Mouse (Mus musculus): Measurements from ENCODE around the gene Gm813.
A peak's percentile ranks its signal among the peaks of the same experiment; 100 is the strongest.
"Not testable (repeated sequence)": the region's sequence is repeated elsewhere in the genome, so short reads cannot be mapped to it uniquely, and the experiment has no call there.

Gene Gm813

DNA sequence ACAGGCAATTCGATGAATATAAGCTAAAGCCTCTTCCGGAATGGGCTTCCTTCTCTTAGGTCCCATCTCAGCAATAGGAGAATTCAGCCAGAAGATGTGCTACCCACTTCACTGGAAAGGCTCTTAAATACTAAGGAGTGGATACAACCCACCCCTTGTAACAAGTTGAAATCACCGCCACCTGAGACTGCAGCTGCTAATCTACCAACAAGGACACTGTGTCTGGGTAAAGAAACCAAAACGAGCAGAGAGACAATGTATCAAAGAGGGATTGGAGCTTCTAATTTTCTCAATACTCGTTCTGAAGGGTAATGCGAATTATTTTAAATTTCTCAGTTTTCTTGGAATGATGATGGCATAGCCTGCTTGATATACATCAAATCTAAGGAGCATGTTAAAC, at the start of gene Gm813:
TSS of gene Gm813 (minus strand) at position 101 of the 400 bp plus-strand sequence.
- DNase-seq: no peak

DNA sequence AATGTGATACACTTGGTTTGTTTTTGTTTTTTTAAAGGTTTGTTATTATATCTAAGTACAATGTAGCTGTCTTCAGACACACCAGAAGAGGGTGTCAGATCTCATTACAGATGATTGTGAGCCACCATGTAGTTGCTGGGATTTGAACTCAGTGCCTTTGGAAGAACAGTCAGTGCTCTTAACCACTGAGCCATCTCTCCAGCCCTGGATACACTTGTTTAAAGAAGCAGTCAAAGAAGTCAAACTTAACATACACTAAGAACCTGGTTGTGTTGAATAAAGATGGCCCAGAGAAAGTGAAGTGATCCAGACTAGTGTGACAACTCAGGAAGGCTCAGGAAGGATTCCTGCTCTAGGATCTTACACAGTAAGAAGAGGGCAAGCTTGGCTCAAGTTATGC, 48.4 kb upstream of the Gm813 start:
- DNase-seq: not testable (repeated sequence)

DNA sequence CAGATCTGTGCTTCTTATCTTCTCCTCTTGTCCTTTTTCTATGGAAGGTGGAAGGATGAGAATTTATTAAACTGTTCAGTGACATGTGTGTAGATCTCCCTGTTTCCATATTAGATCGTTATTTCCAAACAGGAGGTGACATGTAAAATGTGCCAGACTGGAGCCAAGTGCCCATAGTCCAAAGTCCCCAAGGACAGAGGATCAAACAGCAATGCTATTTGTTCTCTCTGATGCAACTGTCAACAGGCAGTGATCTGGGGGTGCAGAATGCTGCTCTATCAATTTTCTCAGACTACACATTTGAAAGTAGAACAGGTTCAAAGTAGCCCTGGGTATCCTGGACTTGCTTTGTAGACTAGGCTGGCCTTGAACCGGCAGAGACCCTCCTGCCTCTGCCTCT, 47.0 kb upstream of the Gm813 start:
- DNase-seq: no peak

DNA sequence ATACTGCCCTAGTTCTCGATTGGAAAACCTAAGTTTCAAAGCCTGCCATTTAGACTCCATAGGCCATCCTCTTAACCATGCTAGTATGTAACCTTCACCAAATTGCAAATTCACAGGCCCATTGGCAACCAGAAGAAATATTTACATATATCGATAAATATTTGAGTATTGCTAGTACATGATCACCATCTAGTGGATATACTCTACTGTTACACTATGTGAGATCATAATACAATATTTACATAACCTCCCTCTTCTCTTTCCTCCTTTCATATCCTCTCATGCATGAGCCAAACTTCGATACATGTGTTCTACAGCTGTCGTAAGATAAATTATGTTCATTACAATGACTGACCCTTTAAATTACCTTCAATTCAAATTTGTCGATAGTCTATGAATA, 46.2 kb upstream of the Gm813 start:
- DNase-seq: no peak

DNA sequence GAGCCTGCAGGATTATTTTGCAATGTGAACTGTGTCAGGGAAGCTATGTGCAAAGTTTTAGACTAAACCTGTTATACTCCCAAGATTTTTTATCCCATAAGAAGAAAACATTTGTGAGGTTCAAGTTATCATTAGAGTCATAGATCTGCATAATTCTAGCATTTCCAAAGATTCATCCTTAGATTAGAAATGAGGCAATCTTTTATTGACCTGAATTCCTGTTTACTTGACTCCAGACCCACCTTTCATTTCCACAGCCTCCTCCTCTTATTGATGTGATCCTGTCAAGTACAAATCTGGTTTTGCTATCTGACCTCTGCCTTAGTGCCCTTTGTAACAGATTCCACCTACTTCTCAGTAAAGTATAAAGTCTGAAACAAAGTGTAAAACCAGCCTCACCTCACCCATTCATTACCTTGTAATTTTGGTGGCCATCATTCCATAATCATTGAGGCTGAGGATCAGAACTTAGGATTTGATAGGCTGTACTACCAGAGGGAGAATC, 45.6 kb upstream of the Gm813 start:
- DNase-seq: no peak

DNA sequence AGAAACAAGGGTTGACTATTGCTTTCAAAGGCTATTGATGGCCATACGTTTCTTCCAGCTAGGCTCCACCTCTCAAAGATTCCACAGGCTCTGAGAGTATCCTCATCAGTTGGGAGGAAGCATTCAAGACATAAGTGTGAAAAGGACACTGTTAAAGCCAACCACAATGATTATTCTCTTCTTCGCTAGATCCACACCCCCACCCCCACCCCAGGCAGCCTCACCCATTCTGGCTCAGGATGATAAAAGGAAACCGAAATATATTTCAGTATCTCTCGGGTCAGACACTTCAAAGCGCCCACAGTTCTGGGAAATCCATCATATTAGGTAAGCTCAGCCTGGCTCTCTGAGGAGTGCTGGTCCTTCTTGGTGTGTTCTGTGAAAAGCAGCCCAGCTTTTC, 45.0 kb upstream of the Gm813 start:
- DNase-seq: no peak

DNA sequence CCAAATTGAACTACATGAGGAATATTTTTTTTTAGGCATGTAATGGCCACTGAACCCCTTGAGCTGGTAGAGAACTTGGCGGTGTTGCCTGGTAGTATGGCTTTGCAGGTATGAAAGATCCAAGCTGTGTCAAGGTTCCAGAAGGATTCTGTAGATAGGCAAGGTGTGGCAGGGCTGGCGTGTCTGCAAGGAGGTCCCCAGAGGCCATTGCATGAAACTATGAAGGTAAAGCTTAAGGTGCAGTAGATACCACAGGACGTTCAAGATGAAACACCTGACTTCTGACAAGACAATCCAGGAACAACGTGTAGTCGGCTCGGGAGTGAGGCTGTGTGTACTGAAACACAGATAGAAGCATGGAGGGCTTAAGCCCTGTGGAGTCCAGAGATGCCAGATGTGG, 41.9 kb upstream of the Gm813 start:
- no peak for DNase-seq

DNA sequence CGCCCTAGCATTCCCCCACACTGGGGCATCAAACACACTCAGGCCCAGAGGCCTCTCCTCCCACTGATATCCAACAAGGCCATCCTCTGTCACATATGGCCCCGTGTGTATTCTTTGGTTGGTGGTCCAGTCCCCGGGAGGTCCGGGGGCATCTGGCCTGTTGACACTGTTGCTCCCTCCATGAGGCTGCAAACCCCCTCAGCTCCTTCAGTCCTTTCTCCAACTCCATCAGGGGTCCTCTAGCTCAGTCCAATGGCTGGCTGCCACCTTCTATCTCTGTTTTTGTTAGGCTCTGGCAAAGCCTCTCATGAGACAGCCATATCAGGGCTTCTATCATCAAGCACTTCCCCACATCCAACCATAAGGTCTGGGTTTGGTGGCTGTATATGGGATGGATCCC, 39.7 kb upstream of the Gm813 start:
- no peak for DNase-seq

DNA sequence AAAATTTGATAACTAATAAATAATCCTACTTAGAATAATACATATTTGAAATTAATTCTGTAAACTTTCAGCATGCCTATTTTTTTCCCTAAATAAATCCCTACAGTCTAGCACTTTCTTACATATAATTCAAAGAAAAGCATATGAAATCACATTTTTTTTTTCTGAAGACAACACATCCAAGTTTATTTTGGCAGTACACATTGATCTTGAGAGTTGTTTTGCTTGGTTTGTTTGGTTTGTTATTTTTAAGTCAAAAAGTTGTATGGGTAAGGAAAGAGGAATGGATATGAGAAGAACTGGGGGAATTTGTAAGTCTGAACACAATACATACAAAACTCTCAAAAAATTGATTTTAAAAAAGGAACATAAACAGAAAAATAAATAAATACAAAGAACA, 39.0 kb upstream of the Gm813 start:
- no peak for DNase-seq

DNA sequence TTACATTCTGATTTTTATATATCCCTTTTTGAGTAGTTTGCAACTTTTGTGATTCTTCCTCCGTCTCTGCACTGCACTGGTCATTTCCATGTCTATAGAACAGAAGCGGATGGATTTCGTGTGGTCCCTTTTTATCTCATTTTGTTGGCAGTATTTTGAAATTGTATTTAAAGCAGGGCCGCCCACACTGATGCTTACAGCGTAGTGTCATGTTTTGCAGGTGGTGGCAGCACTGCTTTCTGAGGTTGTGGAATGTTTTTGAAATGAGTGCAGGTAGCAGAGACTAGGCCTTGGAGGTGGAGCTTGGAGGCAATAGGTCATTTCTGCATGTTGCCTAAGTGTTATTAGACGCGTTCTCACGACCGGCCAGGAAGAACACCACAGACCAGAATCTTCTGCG, 33.2 kb upstream of the Gm813 start:
- DNase-seq: no peak

DNA sequence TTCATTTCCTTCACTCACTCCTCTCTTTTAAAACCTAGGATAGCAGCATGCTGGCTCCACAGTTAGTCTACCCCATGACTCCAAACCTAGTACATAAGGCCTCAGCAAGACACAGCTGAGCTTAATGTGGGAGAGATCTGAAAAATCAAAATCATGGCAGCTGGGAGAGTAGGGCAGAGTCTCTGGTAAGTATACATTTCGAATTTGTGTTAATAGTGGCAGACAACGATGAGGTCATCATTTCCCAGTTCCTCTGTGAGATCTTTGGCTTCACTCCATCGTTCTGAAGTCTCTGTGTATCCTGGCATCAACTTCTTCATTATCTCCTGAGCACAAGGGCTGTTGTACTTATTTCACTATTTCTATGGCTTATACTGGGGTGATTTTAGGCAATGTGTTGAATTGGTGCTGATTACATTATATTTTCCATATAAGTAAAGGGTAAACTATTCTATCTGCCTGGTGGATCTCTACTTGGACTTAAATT, 22.0 kb upstream of the Gm813 start, which contains the start of gene E330017A01Rik:
TSS of gene E330017A01Rik (minus strand) at position 51 of the 487 bp plus-strand sequence.
- no peak for DNase-seq

DNA sequence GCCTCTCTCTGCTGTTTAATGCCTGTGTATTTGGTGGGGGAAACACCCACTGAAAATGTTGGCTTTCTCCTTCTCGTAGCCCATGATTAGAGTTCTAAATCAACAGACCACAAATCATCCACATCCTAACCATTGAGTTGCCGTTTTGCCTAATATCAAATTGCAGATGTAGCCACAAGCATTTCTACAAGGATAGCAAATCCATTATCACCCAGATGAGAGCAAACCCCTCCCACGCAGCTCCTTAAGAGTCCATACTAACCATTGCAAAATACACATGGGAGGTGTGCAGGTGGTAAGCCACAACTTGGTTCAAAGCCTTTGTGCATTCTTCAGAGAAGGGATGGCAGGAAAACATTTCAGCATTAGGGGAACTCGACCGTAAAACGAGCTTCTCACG, 21.2 kb upstream of the Gm813 start:
- no peak for DNase-seq

DNA sequence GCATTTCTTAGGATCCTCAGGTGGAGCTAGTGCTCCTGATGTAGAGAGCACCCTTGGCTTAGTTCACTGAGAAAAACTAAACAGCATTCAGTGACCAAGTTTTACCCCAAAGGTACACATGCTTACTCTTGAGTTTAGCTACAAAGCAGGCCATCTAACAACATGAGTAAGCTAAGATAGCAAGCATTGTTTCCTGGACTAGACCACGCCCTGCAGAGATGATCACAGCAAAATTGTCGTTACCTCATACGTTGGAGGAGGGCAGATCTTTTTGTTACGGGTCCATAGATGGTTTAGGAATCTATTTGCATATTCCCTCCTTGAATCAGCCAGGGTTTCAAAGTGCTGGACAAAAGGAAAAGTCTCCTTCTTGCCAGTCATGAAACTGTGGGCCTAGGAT, 20.7 kb upstream of the Gm813 start:
- DNase-seq: no peak

DNA sequence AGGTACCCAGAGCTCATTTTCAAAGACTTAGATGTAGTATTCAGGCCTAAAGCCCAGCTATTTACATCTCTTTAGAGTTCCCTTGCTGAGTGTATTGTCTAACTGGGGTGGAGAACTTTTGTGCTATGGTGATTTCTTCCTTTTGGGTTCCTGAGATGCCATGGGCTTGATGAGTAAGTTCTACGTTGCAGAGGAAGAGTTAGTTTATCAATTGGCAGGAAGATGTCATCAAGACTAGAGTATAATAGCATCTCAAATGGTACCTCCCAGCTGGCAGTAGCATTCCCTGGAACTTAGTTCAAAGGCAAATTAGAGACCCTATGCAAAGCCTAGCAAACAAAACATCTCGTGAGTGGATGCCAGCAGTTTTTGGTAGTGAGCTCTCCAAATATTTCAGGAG, 19.1 kb upstream of the Gm813 start:
- DNase-seq: no peak

DNA sequence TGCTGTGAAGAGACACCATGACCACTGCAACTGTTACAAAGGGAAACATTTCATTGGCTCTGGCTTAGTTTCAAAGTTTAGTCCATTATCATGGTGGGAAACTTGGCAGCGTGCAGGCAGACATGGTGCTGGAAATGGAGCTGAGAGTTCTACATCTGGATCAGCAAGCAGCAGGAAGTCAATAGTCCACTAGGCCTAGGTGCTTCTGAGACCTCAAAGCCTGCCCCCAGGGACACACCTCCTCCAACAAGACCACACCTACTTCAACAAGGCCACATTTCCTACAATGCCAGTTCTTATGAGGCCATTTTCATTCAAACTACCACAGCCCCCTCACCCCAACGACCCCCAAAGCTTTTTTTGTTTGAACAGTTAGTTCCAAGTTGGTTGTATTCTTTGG, 13.0 kb upstream of the Gm813 start:
- no peak for DNase-seq

DNA sequence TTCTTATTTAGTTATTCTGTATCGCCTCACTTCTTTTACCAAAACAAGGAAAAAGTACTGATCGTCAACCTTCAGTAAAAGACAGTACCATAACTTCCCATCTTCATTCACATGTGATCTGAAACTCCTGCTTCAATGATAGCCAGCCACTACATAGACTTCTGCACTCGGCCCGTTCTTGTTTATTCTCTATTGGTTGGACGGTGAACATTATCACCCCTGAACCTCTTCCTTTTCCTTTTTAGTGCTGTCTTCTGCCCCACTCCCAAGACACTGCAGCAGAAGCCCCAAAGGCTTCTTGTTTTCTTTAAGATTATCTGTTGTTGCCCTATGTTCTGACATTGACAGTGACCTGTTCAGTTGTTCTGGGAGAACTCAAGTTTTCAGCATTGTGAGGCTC, 12.2 kb upstream of the Gm813 start:
- no peak for DNase-seq

DNA sequence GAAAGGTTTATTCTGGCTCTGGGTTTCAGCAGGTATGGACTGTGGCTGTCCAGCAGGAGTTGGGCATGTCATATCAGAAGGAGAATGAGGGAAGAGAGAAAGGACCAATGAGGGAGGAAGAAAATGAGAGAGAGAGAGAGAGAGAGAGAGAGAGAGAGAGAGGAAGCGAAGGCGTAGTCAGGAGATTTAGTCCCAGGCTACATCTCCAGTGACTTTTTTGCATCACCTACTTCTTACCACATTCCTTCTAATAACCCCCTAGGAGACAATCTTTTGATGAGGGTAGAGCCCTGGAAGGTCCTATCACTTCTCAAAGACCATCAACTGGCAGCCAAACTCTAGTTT, 11.5 kb upstream of the Gm813 start:
- no peak for DNase-seq

DNA sequence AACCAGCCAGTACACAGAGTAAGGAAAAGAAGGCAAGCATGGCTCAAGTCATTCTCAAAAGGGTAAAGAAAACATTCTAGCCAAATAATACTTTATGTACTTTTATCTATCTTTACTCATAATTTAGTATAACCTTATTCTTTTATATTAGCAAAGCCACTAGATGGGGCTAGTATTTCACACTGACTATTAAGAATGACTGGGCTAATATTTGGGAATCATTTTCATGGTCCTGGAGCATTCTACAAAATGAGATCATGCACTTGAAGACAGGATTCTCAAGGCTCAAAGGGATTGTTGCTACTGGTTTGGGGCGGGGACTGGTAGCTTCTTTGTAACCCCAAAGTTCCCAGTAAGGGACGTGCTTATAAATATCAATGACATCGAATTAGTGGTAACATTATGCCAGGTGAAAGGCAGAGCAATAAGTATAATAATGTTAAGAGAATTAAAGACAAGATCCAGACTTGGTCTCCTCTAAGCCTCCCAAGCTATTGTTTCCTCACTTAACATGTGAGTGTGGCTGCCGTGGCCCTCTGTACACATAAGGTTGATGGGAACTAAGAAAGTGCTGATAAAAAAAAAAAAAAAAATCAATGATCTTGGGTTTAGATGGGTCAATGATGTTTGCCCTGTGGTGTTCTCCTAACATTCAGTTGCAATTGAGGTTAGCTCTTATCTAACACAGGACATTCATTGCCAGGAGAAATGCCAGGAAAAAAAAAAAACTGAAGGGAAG, 11.0 kb upstream of the Gm813 start:
- no peak for DNase-seq

DNA sequence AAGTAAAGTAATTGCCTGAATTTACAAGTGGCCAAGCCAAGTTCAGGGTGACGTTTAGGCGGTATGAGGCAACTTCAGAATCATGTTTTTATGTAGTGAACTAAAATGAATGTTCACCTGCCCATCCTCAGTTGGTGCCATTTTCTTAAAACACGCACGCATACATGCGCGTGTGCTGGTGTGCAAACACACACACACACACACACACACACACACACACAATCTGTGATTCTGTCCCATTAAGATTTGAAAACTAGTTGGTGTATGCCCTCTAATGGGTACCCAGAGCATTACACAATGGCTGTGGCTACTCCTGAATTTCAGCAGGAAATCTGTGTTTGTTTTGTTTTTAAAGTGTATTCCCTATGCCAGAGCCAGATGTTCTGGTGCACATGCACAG, 7.2 kb upstream of the Gm813 start:
- DNase-seq: peak; percentile 17

DNA sequence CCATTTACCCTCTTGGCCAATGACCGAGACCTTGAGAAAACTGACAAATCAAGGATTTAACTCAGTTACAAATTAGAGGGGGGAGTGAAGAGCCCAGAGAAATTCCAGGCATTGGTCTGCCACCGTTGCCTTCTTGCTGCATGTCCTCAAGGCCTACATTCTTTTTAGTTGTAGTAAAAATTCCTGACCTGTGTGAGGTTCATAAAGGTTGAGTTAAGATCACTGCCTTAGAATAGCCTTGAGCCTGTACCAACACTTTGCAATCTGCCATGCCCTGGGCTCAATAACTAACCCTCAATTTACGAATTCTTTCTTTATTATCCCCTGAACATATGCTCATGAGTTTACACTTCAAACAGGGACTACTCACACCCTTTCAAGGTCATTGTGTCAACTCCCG, 6.3 kb upstream of the Gm813 start:
- no peak for DNase-seq

DNA sequence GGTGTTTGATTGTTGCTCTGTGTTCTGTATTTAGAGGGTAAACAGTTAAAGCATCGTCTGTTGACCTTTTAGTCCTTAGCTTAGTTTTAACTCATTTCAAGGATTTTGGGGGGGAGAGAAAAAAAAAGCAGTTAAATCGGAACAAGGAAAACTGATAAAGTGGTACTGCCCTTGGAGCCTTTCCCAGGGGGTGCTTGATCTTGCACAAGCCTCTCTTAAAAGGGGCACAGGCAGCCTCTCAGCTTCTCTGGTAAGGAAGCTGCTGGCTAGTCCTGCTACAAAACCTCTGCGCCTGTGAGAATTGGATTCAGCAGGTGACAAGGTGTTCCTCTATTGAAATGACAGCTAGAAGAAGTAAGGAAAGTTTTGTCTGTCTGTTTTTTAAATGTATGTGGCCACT, 5.6 kb upstream of the Gm813 start:
- DNase-seq: no peak

DNA sequence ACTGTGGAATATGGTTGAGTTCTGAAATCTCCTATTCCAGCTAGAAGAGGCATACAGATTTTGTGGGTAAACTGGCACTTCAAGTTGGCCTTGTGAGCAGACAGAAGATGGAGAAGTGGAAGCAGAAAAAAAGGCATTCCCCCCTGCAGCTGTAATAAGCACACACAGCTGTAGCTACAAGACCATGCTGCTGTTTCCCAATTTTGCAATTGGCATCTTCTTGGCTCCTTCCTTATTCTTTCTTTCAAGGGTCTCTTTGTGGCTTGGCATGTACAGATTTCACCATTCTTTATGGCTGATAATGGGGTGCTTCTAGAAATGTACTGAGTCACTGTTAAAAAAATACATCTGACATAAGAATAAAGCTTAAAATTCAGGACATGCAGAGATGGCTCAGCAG, 568 bp upstream of the Gm813 start:
- no peak for DNase-seq

DNA sequence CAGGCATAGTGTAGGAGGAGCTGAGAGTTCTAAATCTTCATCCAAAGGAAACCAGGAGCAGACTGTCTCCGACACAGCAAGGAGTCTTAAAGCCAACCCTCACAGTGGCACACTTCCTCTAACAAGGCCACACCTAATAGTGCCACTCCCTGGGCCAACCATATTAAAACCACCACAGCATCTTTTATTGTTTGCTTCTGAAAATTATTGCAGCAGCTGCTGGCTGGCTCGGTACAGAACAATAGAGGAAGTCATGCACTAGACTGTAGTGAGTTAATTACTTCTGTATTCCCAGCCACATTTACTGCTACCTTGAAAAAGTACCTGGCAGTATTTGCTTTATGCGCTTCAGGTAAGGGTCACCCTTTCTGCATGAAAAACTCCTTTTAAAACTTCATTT, 3.8 kb downstream of the Gm813 start:
- no peak for DNase-seq

DNA sequence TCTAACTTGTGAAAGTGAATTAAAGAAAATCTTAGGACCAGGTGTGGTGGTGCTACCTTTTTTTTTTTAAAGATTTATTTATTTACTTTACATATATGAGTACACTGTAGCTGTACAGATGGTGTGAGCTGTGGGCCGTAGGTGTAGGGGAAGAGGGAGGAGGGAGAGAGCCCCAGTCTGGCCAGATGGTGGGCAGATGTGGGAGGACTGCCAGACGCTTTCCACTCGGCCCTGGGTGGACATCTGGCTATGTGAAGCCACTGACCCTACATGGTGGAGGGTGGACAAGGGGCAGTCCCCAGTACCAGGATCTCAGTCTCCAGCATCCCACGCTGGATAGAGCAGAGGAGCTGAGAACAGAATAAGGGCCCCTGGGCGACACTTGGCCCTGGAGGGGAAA, 9.7 kb downstream of the Gm813 start:
- no peak for DNase-seq

DNA sequence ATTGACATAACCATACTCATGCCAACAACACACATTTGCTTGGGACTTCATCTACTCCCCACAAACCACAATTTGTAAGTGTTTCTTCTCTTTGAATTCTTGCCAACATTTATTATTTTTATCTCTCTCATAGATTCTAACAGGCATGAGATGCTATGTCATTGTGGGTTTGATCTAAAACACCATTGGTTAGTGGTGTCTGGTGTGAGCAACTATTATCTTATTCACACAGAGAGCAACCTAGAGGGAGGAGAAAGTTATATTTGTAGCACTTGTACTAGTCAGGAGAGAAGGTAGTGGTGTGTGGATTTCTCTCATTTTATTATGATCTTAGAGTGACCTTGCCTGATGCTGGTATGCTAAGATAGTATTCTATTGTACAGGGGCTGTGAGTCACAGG, 12.1 kb downstream of the Gm813 start:
- no peak for DNase-seq

Data from right cerebral cortex, postnatal 4 days (tissue).